Mouse (Mus musculus): ENCODE results near the gene Pax6. TPM values are rescaled to one million over a fixed set of nuclear protein-coding genes. Genes with fewer than 3 reads are reported as not detected.

Pax6 gene
- polyA plus RNA-seq, 1 experiment = 0.72 TPM

- WGBS = 9% methylated on average over 30 of the region's 30 CpGs
- DNase-seq (ENCODE audit: low read depth, low spot score) = no peak
Measured at GRCm38 (mm10) chr2:105680999-105681710, 12.5 kb downstream of the Pax6 start.

GRCm38 (mm10) chr2:105682011-105682501, 13.4 kb downstream of the Pax6 start:
- DNase-seq (ENCODE audit: low read depth, low spot score) = no peak
- WGBS = 2% methylated on average over 23 of the region's 23 CpGs

GRCm38 (mm10) chr2:105682634-105683351, 14.1 kb downstream of the Pax6 start:
- no peak for DNase-seq (ENCODE audit: low read depth, low spot score)

GRCm38 (mm10) chr2:105683771-105684410, 15.2 kb downstream of the Pax6 start:
- DNase-seq (ENCODE audit: low read depth, low spot score) = no peak
- WGBS = 5% methylated on average over 22 of the region's 22 CpGs

More at GRCm38 (mm10) chr2:105682634-105683351, 14.1 kb downstream of the Pax6 start:
- 3% methylated on average over 21 of the region's 21 CpGs for WGBS

GRCm38 (mm10) chr2:105684991-105685650, 16.4 kb downstream of the Pax6 start:
- 10% methylated on average over 11 of the region's 11 CpGs for WGBS
- no peak for DNase-seq (ENCODE audit: low read depth, low spot score)

GRCm38 (mm10) chr2:105685651-105686050, 17.0 kb downstream of the Pax6 start:
- DNase-seq (ENCODE audit: low read depth, low spot score) = no peak
- WGBS = 8% methylated on average over 11 of the region's 11 CpGs

- 7% methylated on average over 36 of the region's 36 CpGs for WGBS
Measured at GRCm38 (mm10) chr2:105686363-105687316, 17.9 kb downstream of the Pax6 start.

GRCm38 (mm10) chr2:105687317-105687991, 18.8 kb downstream of the Pax6 start:
- DNase-seq (ENCODE audit: low read depth, low spot score) = no peak
- 6% methylated on average over 13 of the region's 13 CpGs for WGBS

More at GRCm38 (mm10) chr2:105686363-105687316, 17.9 kb downstream of the Pax6 start:
- DNase-seq (ENCODE audit: low read depth, low spot score) = no peak

GRCm38 (mm10) chr2:105688011-105688410, 19.3 kb downstream of the Pax6 start:
- WGBS = 3% methylated on average over 17 of the region's 17 CpGs
- no peak for DNase-seq (ENCODE audit: low read depth, low spot score)

GRCm38 (mm10) chr2:105688436-105689303, 20.0 kb downstream of the Pax6 start:
- no peak for DNase-seq (ENCODE audit: low read depth, low spot score)

GRCm38 (mm10) chr2:105689304-105689770, 20.6 kb downstream of the Pax6 start:
- 4% methylated on average over 15 of the region's 15 CpGs for WGBS
- no peak for DNase-seq (ENCODE audit: low read depth, low spot score)

More at GRCm38 (mm10) chr2:105688436-105689303, 20.0 kb downstream of the Pax6 start:
- WGBS = 6% methylated on average over 25 of the region's 25 CpGs

GRCm38 (mm10) chr2:105689771-105690639, 21.3 kb downstream of the Pax6 start:
- 9% methylated on average over 28 of the region's 28 CpGs for WGBS
- no peak for DNase-seq (ENCODE audit: low read depth, low spot score)

- WGBS = 10% methylated on average over 10 of the region's 10 CpGs
- DNase-seq (ENCODE audit: low read depth, low spot score) = no peak
Measured at GRCm38 (mm10) chr2:105691296-105691695, 22.6 kb downstream of the Pax6 start.

- DNase-seq (ENCODE audit: low read depth, low spot score) = no peak
- WGBS = 87% methylated on average over 5 of the region's 5 CpGs
Measured at GRCm38 (mm10) chr2:105697741-105698140, 29.0 kb downstream of the Pax6 start.

GRCm38 (mm10) chr2:105698631-105699030, 29.9 kb downstream of the Pax6 start:
- 88% methylated on average over 2 of the region's 2 CpGs for WGBS
- no peak for DNase-seq (ENCODE audit: low read depth, low spot score)

GRCm38 (mm10) chr2:105701781-105702180, 33.1 kb downstream of the Pax6 start:
- DNase-seq (ENCODE audit: low read depth, low spot score) = no peak
- 75% methylated on average over 4 of the region's 4 CpGs for WGBS

All from large intestine, adult 2 months (tissue).